Mouse (Mus musculus): ENCODE measurements at regions not wholly inside any gene's neighbourhood (a gene's known extent, or its start where the extent isn't known, plus 50 kb on each side); places are given as distances from the start of the nearest gene placed in this dataset.

GRCm38 (mm10) chr14:109958008-109958407, 796.9 kb downstream of the Slitrk6 start:
- in situ Hi-C loops (cut with MboI; ENCODE audit: low pct_ligation_motif_present, low pct_unique_long_range_greater_than_20kb, low sequenced_read_pairs), result no loop called here

GRCm38 (mm10) chr14:109941944-109942343, 813.0 kb downstream of the Slitrk6 start:
- no peak for TF ChIP-seq KAT2A (IDR thresholded peaks at IDR 0.05; ENCODE audit: insufficient replicate concordance, low read length)
- TF ChIP-seq JUND (conservative IDR thresholded peaks at IDR 0.05; ENCODE audit: low read depth, low read length), result no peak
- TF ChIP-seq POLR2A (IDR thresholded peaks at IDR 0.05; ENCODE audit: low read depth, low read length), result no peak
- no peak for TF ChIP-seq TCF12 (IDR thresholded peaks at IDR 0.05; ENCODE audit: low read depth, low read length)
- no peak for TF ChIP-seq RAD21 (IDR thresholded peaks at IDR 0.05; ENCODE audit: low read depth, low read length)
- TF ChIP-seq CHD1 (IDR thresholded peaks at IDR 0.05; ENCODE audit: low read depth, low read length), result no peak
- TF ChIP-seq SMC3 (IDR thresholded peaks at IDR 0.05; ENCODE audit: low read depth, low read length), result no peak
- TF ChIP-seq GABPA (IDR thresholded peaks at IDR 0.05; ENCODE audit: insufficient replicate concordance, low read depth, low read length), result no peak
- TF ChIP-seq CHD2 (IDR thresholded peaks at IDR 0.05; ENCODE audit: low read length), result no peak
- TF ChIP-seq RCOR1 (conservative IDR thresholded peaks at IDR 0.05; ENCODE audit: low read depth, low read length), result no peak
- DNase-seq (ENCODE audit: extremely low read depth), result no peak
- H3K27me3 ChIP-seq (replicated peaks), result no peaks in the 10 kb centered on the region
- H3K4me2 ChIP-seq (ENCODE audit: insufficient read depth, low read depth, poor library complexity, severe bottlenecking), result no peak overlapping the region
- H3K27ac ChIP-seq (ENCODE audit: insufficient read depth, low read depth), result no peak overlapping the region
- H3K4me3 ChIP-seq (replicated peaks in 1 of 3; ENCODE audit: low read depth in 2 of 3, low read length in 2 of 3, poor library complexity in 1 of 3), result no peak overlapping the region
- no peaks in the 10 kb centered on the region for H3K79me2 ChIP-seq (replicated peaks; ENCODE audit: control insufficient read depth, extremely low read depth, insufficient read depth, poor library complexity, severe bottlenecking)
- dilution Hi-C loops (cut with MboI; ENCODE audit: extremely low pct_ligation_motif_present, extremely low pct_unique_long_range_greater_than_20kb, low sequenced_read_pairs), result no loop called here
- no peaks in the 10 kb centered on the region for H3K36me3 ChIP-seq (replicated peaks in 1 of 2; ENCODE audit: control insufficient read depth in 1 of 2, insufficient read depth in 1 of 2, low read length in 1 of 2)
- no peaks in the 10 kb centered on the region for H3K4me1 ChIP-seq (ENCODE audit: control insufficient read depth in 1 of 2, insufficient read depth in 2 of 2)
- H3K9me3 ChIP-seq (replicated peaks; ENCODE audit: low read length), result peaks cover 28% of the 10 kb centered on the region
- in situ Hi-C loops (cut with MboI; ENCODE audit: low pct_ligation_motif_present, low pct_unique_long_range_greater_than_20kb, low sequenced_read_pairs), result no loop called here
- H3K9ac ChIP-seq (ENCODE audit: insufficient read depth, low read depth), result no peak overlapping the region

More at GRCm38 (mm10) chr14:109958008-109958407, 796.9 kb downstream of the Slitrk6 start:
- Histone ChIP-seq H3K9ac (ENCODE audit: insufficient read depth, low read depth) (no peak overlapping the region), H3K36me3 (replicated peaks in 1 of 2; ENCODE audit: control insufficient read depth in 1 of 2, insufficient read depth in 1 of 2, low read length in 1 of 2) (no peaks in the 10 kb centered on the region), H3K9me3 (replicated peaks; ENCODE audit: low read length) (peaks cover 19% of the 10 kb centered on the region), H3K27me3 (replicated peaks) (no peaks in the 10 kb centered on the region), H3K4me2 (ENCODE audit: insufficient read depth, low read depth, poor library complexity, severe bottlenecking) (no peak overlapping the region), H3K4me1 (ENCODE audit: control insufficient read depth in 1 of 2, insufficient read depth in 2 of 2) (no peaks in the 10 kb centered on the region), H3K4me3 (replicated peaks in 1 of 3; ENCODE audit: low read depth in 2 of 3, low read length in 2 of 3, poor library complexity in 1 of 3) (no peak overlapping the region), H3K79me2 (replicated peaks; ENCODE audit: control insufficient read depth, extremely low read depth, insufficient read depth, poor library complexity, severe bottlenecking) (no peaks in the 10 kb centered on the region), H3K27ac (ENCODE audit: insufficient read depth, low read depth) (no peak overlapping the region)
- TF ChIP-seq GABPA (IDR thresholded peaks at IDR 0.05; ENCODE audit: insufficient replicate concordance, low read depth, low read length) (no peak), ELF1 (IDR thresholded peaks at IDR 0.05; ENCODE audit: low read depth, low read length) (no peak), TBP (conservative IDR thresholded peaks at IDR 0.05; ENCODE audit: low read depth, low read length) (no peak), EP300 (IDR thresholded peaks at IDR 0.05; ENCODE audit: low read length) (no peak), NRF1 (IDR thresholded peaks at IDR 0.05; ENCODE audit: low read depth, low read length) (no peak), CHD1 (IDR thresholded peaks at IDR 0.05; ENCODE audit: low read depth, low read length) (no peak)
- dilution Hi-C loops (cut with MboI; ENCODE audit: extremely low pct_ligation_motif_present, extremely low pct_unique_long_range_greater_than_20kb, low sequenced_read_pairs), result no loop called here
- DNase-seq (ENCODE audit: extremely low read depth), result no peak

GRCm38 (mm10) chr14:109941162-109941561, 813.8 kb downstream of the Slitrk6 start:
- Histone ChIP-seq H3K27me3 (replicated peaks) (no peaks in the 10 kb centered on the region), H3K4me1 (ENCODE audit: control insufficient read depth in 1 of 2, insufficient read depth in 2 of 2) (no peaks in the 10 kb centered on the region), H3K9ac (ENCODE audit: insufficient read depth, low read depth) (no peak overlapping the region), H3K4me3 (replicated peaks in 1 of 3; ENCODE audit: low read depth in 2 of 3, low read length in 2 of 3, poor library complexity in 1 of 3) (no peak overlapping the region), H3K9me3 (replicated peaks; ENCODE audit: low read length) (peaks cover 27% of the 10 kb centered on the region), H3K4me2 (ENCODE audit: insufficient read depth, low read depth, poor library complexity, severe bottlenecking) (no peak overlapping the region), H3K79me2 (replicated peaks; ENCODE audit: control insufficient read depth, extremely low read depth, insufficient read depth, poor library complexity, severe bottlenecking) (no peaks in the 10 kb centered on the region), H3K36me3 (replicated peaks in 1 of 2; ENCODE audit: control insufficient read depth in 1 of 2, insufficient read depth in 1 of 2, low read length in 1 of 2) (no peaks in the 10 kb centered on the region), H3K27ac (ENCODE audit: insufficient read depth, low read depth) (no peak overlapping the region)
- in situ Hi-C loops (cut with MboI; ENCODE audit: low pct_ligation_motif_present, low pct_unique_long_range_greater_than_20kb, low sequenced_read_pairs) (no loop called here), dilution Hi-C loops (cut with MboI; ENCODE audit: extremely low pct_ligation_motif_present, extremely low pct_unique_long_range_greater_than_20kb, low sequenced_read_pairs) (no loop called here)
- TF ChIP-seq CHD1 (IDR thresholded peaks at IDR 0.05; ENCODE audit: low read depth, low read length), result no peak
- no peak for TF ChIP-seq MXI1 (IDR thresholded peaks at IDR 0.05; ENCODE audit: low read depth, low read length)
- TF ChIP-seq PAX5 (IDR thresholded peaks at IDR 0.05; ENCODE audit: low read length), result no peak
- no peak for TF ChIP-seq USF2 (conservative IDR thresholded peaks at IDR 0.05; ENCODE audit: low read depth, low read length)
- TF ChIP-seq RAD21 (IDR thresholded peaks at IDR 0.05; ENCODE audit: low read depth, low read length), result no peak
- TF ChIP-seq JUN (IDR thresholded peaks at IDR 0.05; ENCODE audit: insufficient read depth, low read depth, low read length), result no peak
- TF ChIP-seq E2F4 (IDR thresholded peaks at IDR 0.05; ENCODE audit: insufficient replicate concordance, low read depth, low read length), result no peak
- no peak for TF ChIP-seq TBP (conservative IDR thresholded peaks at IDR 0.05; ENCODE audit: low read depth, low read length)
- no peak for TF ChIP-seq SIN3A (IDR thresholded peaks at IDR 0.05; ENCODE audit: low read length)
- no peak for TF ChIP-seq CHD2 (IDR thresholded peaks at IDR 0.05; ENCODE audit: low read length)
- TF ChIP-seq RCOR1 (conservative IDR thresholded peaks at IDR 0.05; ENCODE audit: low read depth, low read length), result no peak
- no peak for TF ChIP-seq IRF4 (IDR thresholded peaks at IDR 0.05; ENCODE audit: low read depth, low read length)
- no peak for TF ChIP-seq CTCF (conservative IDR thresholded peaks at IDR 0.05 in 1 of 2, IDR thresholded peaks at IDR 0.05 in 1 of 2; ENCODE audit: low read depth in 2 of 2, low read length in 2 of 2)
- no peak for TF ChIP-seq MAX (IDR thresholded peaks at IDR 0.05; ENCODE audit: low read length)
- TF ChIP-seq JUND (conservative IDR thresholded peaks at IDR 0.05; ENCODE audit: low read depth, low read length), result no peak
- no peak for TF ChIP-seq MYC (IDR thresholded peaks at IDR 0.05; ENCODE audit: low read depth, low read length)
- TF ChIP-seq SMC3 (IDR thresholded peaks at IDR 0.05; ENCODE audit: low read depth, low read length), result no peak
- no peak for DNase-seq (ENCODE audit: extremely low read depth)

Measured in CH12.LX (cell line).